Mouse (Mus musculus): ENCODE results near the gene Rnf215. TPM values are rescaled to one million over a fixed set of nuclear protein-coding genes. Genes with fewer than 3 reads are reported as not detected.
A peak's percentile ranks its signal among the peaks of the same experiment; 100 is the strongest.

Gene Rnf215
- polyA plus RNA-seq, 1 experiment from 2014 or later: 19.6 TPM

DNA sequence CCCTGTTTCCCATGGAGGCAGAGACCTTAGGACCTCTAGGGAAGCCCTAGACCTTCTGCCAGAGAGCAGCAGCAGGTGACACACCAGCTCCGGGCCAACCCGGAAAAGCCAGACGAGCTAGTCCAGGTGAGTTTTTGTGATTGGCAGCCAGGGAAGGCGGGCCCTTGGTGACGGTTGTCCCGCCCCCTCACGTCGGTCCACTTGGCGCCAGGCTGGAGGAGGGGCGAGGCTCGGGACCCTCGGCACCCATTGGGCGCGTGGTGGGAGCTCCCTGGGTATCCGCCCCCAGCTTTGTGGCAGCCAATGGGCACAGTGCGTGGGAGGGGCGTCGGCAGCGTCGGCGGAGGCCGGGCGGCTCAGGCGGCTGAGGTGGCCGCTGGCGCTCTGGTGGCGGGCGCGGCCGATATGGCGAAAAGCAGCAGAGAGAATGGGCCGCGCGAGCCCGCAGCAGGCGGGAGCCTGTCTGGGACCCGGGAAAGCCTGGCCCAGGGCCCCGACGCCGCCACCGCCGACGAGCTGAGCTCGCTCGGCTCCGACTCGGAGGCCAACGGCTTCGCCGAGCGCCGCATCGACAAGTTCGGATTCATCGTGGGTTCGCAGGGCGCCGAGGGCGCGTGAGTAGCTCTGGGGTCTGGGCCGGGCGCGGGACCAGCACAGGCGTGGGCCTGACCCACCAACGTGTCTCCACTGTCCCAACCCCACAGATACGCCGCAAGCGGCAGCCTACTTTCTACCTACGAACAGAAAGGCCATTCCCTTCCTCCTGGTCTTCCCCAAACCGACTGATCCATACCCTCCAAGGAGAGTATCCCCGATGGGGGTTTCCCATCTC, 51.7 kb downstream of the Rnf215 start, which contains the start of gene Tbc1d10a:
Tbc1d10a (plus strand) TSS at position 304 of the 832 bp plus-strand sequence.
- Histone ChIP-seq H3K4me3 (ENCODE audit: low read depth, low read length) (peak within 1 kb of the TSS; percentile 94), H3K9ac (ENCODE audit: low read length) (peak within 1 kb of the TSS; percentile 96), H3K27ac (replicated peaks) (peak within 1 kb of the TSS; percentile 85), H3K36me3 (ENCODE audit: control insufficient read depth, insufficient read depth, low read length) (no peaks in the 10 kb centered on the region), H3K27me3 (ENCODE audit: control insufficient read depth, insufficient read depth, low read length) (no peaks in the 10 kb centered on the region), H3K9me3 (ENCODE audit: control insufficient read depth, low read length) (no peaks in the 10 kb centered on the region), H3K4me1 (replicated peaks; ENCODE audit: control insufficient read depth, insufficient read depth) (peaks cover 14% of the 10 kb centered on the region), H3K4me2 (replicated peaks; ENCODE audit: low read depth) (peak within 1 kb of the TSS; percentile 84)
- under 1% methylated on average over 67 of the region's 71 CpGs for WGBS
- DNase-seq (ENCODE audit: low spot score) (peak; percentile 99), ATAC-seq (ENCODE audit: low FRiP score, low TSS enrichment) (peak; percentile 99)
- no peak for TF ChIP-seq CTCF (IDR thresholded peaks at IDR 0.05; ENCODE audit: low read depth)
- no peak for TF ChIP-seq EP300 (optimal IDR thresholded peaks at IDR 0.05)

DNA sequence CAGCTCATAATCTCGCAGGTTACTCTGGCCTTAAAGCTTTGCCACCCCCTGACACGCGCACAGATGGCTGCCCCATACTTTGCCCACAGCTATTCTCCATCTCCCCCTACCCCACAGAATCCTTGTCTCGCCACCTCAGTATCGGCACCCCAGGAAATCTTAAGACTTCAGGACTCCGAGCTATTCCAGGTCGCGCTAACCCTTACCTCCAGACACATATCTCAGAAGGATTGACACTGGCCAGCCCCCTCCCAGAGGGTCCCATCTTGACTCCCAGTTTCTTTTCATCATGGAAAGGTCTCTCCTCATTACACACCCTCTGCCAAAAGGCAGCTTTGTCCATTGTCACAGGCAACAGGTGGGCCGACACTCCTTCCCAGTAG, 52.3 kb downstream of the Rnf215 start:
- no peaks in the 10 kb centered on the region for H3K36me3 ChIP-seq (ENCODE audit: control insufficient read depth, insufficient read depth, low read length)
- peak overlapping the region; percentile 96 for H3K9ac ChIP-seq (ENCODE audit: low read length)
- TF ChIP-seq EP300 (optimal IDR thresholded peaks at IDR 0.05) (no peak), CTCF (IDR thresholded peaks at IDR 0.05; ENCODE audit: low read depth) (no peak)
- H3K4me1 ChIP-seq (replicated peaks; ENCODE audit: control insufficient read depth, insufficient read depth): peaks cover 16% of the 10 kb centered on the region
- no peaks in the 10 kb centered on the region for H3K9me3 ChIP-seq (ENCODE audit: control insufficient read depth, low read length)
- H3K27me3 ChIP-seq (ENCODE audit: control insufficient read depth, insufficient read depth, low read length): no peaks in the 10 kb centered on the region
- peak overlapping the region; percentile 85 for H3K27ac ChIP-seq (replicated peaks)
- no peak for DNase-seq (ENCODE audit: low spot score)
- H3K4me2 ChIP-seq (replicated peaks; ENCODE audit: low read depth): peak overlapping the region; percentile 84
- H3K4me3 ChIP-seq (ENCODE audit: low read depth, low read length): peak overlapping the region; percentile 94
- no peak for ATAC-seq (ENCODE audit: low FRiP score, low TSS enrichment)
- 11% methylated on average over 9 of the region's 9 CpGs for WGBS

DNA sequence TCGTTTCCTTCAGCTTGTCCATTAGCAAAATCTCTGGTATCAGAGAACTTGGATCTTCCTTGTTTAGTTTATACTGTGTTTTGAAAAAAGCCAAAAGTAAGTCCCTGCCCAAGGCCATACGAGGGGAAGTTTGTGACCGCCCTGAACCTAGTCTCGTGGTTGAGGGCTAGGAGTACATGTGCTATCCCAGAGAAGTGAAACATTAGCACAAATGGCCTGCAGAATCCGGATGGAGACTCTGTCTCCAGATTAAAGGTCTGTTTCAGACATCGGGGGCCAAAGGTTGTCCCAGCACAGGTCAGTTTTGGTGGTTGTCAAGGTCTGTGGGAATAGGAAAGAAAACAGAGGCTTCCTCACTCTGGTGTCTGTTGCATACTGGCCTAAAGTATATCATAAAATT, 54.2 kb downstream of the Rnf215 start:
- H3K4me1 ChIP-seq (replicated peaks; ENCODE audit: control insufficient read depth, insufficient read depth): peaks cover 18% of the 10 kb centered on the region
- no peak overlapping the region for H3K9ac ChIP-seq (ENCODE audit: low read length)
- no peak overlapping the region for H3K4me2 ChIP-seq (replicated peaks; ENCODE audit: low read depth)
- no peak overlapping the region for H3K27ac ChIP-seq (replicated peaks)
- ATAC-seq (ENCODE audit: low FRiP score, low TSS enrichment) (no peak), DNase-seq (ENCODE audit: low spot score) (no peak)
- 72% methylated on average over 6 of the region's 6 CpGs for WGBS
- no peaks in the 10 kb centered on the region for H3K9me3 ChIP-seq (ENCODE audit: control insufficient read depth, low read length)
- H3K27me3 ChIP-seq (ENCODE audit: control insufficient read depth, insufficient read depth, low read length): no peaks in the 10 kb centered on the region
- H3K4me3 ChIP-seq (ENCODE audit: low read depth, low read length): no peak overlapping the region
- no peaks in the 10 kb centered on the region for H3K36me3 ChIP-seq (ENCODE audit: control insufficient read depth, insufficient read depth, low read length)
- no peak for TF ChIP-seq CTCF (IDR thresholded peaks at IDR 0.05; ENCODE audit: low read depth)
- no peak for TF ChIP-seq EP300 (optimal IDR thresholded peaks at IDR 0.05)

DNA sequence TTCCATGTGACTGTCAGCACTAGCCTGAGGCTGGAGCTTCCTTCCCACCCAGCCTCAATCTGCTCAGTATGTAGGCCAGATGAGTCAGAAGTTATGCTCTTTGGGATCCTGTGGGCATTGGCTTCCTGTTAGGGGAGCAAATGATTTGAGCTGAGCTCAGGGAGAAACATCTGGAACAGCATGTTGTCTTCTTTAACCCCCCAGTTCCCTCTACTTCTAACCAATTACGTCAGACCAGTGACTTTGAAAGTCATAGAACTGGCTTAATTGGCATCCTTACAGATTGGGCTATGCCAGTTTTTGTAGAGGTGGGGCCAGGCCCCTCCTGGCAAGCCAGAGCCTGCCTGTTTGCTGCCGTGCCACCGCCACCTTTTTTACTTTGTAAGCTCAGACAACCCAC, 55.7 kb downstream of the Rnf215 start:
- TF ChIP-seq CTCF (IDR thresholded peaks at IDR 0.05; ENCODE audit: low read depth): no peak
- no peak for TF ChIP-seq EP300 (optimal IDR thresholded peaks at IDR 0.05)
- WGBS: 73% methylated on average over 3 of the region's 3 CpGs
- Histone ChIP-seq H3K4me1 (replicated peaks; ENCODE audit: control insufficient read depth, insufficient read depth) (peaks cover 19% of the 10 kb centered on the region), H3K9me3 (ENCODE audit: control insufficient read depth, low read length) (no peaks in the 10 kb centered on the region), H3K4me2 (replicated peaks; ENCODE audit: low read depth) (no peak overlapping the region), H3K36me3 (ENCODE audit: control insufficient read depth, insufficient read depth, low read length) (no peaks in the 10 kb centered on the region), H3K27me3 (ENCODE audit: control insufficient read depth, insufficient read depth, low read length) (no peaks in the 10 kb centered on the region), H3K27ac (replicated peaks) (peak overlapping the region; percentile 82), H3K4me3 (ENCODE audit: low read depth, low read length) (no peak overlapping the region), H3K9ac (ENCODE audit: low read length) (no peak overlapping the region)
- DNase-seq (ENCODE audit: low spot score): no peak
- no peak for ATAC-seq (ENCODE audit: low FRiP score, low TSS enrichment)

Small RNAs within 50 kb of the gene (microRNA-seq; reads per million reads assigned to microRNA genes)
- 2.9 reads per million for gene Mir3060

Other genes with a start within 250 kb of the Rnf215 start
- gene 4921536K21Rik, start 240.1 kb upstream of the Rnf215 start, polyA plus RNA-seq (2015; fragmentation: Nextera tagmentation; extraction: Ambion mirVana): 0.12 TPM in 2 replicates
- 2.8 TPM in 2 replicates for gene Dusp18, start 240.0 kb upstream of the Rnf215 start, polyA plus RNA-seq (2015; fragmentation: Nextera tagmentation; extraction: Ambion mirVana)
- 7.3 and 7.5 TPM in 2 replicates for gene Slc35e4, start 220.5 kb upstream of the Rnf215 start, polyA plus RNA-seq (2015; fragmentation: Nextera tagmentation; extraction: Ambion mirVana)
- gene Tcn2, start 203.0 kb upstream of the Rnf215 start, polyA plus RNA-seq (2015; fragmentation: Nextera tagmentation; extraction: Ambion mirVana): 47.5 and 53.3 TPM in 2 replicates
- gene Pes1, start 171.2 kb upstream of the Rnf215 start, polyA plus RNA-seq (2015; fragmentation: Nextera tagmentation; extraction: Ambion mirVana): 41.8 and 42.6 TPM in 2 replicates
- 0.08 TPM in 1 of 2 replicates, not detected in the other for gene 4930556J24Rik, start 158.4 kb upstream of the Rnf215 start, polyA plus RNA-seq (2015; fragmentation: Nextera tagmentation; extraction: Ambion mirVana)
- 43.4 and 52.0 TPM in 2 replicates for gene Gal3st1, start 151.6 kb upstream of the Rnf215 start, polyA plus RNA-seq (2015; fragmentation: Nextera tagmentation; extraction: Ambion mirVana)
- gene Sec14l4, start 103.7 kb upstream of the Rnf215 start, polyA plus RNA-seq (2015; fragmentation: Nextera tagmentation; extraction: Ambion mirVana): 2.5 and 3.8 TPM in 2 replicates
- 0.12 and 0.15 TPM in 2 replicates for gene Sec14l3, start 70.4 kb upstream of the Rnf215 start, polyA plus RNA-seq (2015; fragmentation: Nextera tagmentation; extraction: Ambion mirVana)
- 19.0 and 19.1 TPM in 2 replicates for gene Mtfp1, start 39.8 kb upstream of the Rnf215 start, polyA plus RNA-seq (2015; fragmentation: Nextera tagmentation; extraction: Ambion mirVana)
- gene Sec14l2, start 11.8 kb upstream of the Rnf215 start, polyA plus RNA-seq (2015; fragmentation: Nextera tagmentation; extraction: Ambion mirVana): 0.95 and 1.5 TPM in 2 replicates
- 2.1 and 2.2 TPM in 2 replicates for gene Ccdc157, start 25.1 kb downstream of the Rnf215 start, polyA plus RNA-seq (2015; fragmentation: Nextera tagmentation; extraction: Ambion mirVana)
- gene Sf3a1, start 25.1 kb downstream of the Rnf215 start, polyA plus RNA-seq (2015; fragmentation: Nextera tagmentation; extraction: Ambion mirVana): 16.0 and 16.5 TPM in 2 replicates
- gene Tbc1d10a, start 51.6 kb downstream of the Rnf215 start, polyA plus RNA-seq (2015; fragmentation: Nextera tagmentation; extraction: Ambion mirVana): 35.1 and 38.5 TPM in 2 replicates
- 9.6 and 9.7 TPM in 2 replicates for gene Castor1, start 83.0 kb downstream of the Rnf215 start, polyA plus RNA-seq (2015; fragmentation: Nextera tagmentation; extraction: Ambion mirVana)
- gene Osm, start 101.2 kb downstream of the Rnf215 start, polyA plus RNA-seq (2015; fragmentation: Nextera tagmentation; extraction: Ambion mirVana): 0.05 and 0.11 TPM in 2 replicates
- 0.61 and 1.1 TPM in 2 replicates for gene Lif, start 122.4 kb downstream of the Rnf215 start, polyA plus RNA-seq (2015; fragmentation: Nextera tagmentation; extraction: Ambion mirVana)

Data from stomach, postnatal 0 days (tissue).